Mouse (Mus musculus): ENCODE measurements around the gene Mdp1. TPM values are rescaled to one million over a fixed set of nuclear protein-coding genes. Genes with fewer than 3 reads are reported as not detected.

The Mdp1 gene
- total RNA-seq, 4 experiments from 2014 or later = 18.0 to 23.1 (median 20.7) TPM

GRCm38 (mm10) chr14:55643060-55643907 lies 17.0 kb downstream of the Mdp1 start, which contains the start of gene Tm9sf1:
TSS of gene Tm9sf1 (minus strand) at chr14:55643806.
- DNase-seq (ENCODE audit: low spot score in 2 of 2) = peak; percentile 76 to 79

GRCm38 (mm10) chr14:55642679-55643059 lies 17.6 kb downstream of the Mdp1 start:
- no peak for DNase-seq (ENCODE audit: low spot score in 2 of 2)

GRCm38 (mm10) chr14:55641291-55641690 lies 19.0 kb downstream of the Mdp1 start:
- no peak for DNase-seq (ENCODE audit: low spot score in 2 of 2)

GRCm38 (mm10) chr14:55640816-55641215 lies 19.5 kb downstream of the Mdp1 start:
- DNase-seq (ENCODE audit: low spot score in 2 of 2) = no peak

GRCm38 (mm10) chr14:55637795-55638194 lies 22.5 kb downstream of the Mdp1 start, which contains the start of gene Gm49378:
TSS of gene Gm49378 (minus strand) at chr14:55637895.
- DNase-seq (ENCODE audit: low spot score in 2 of 2) = no peak

GRCm38 (mm10) chr14:55635523-55636007 lies 24.7 kb downstream of the Mdp1 start, which contains the start of gene Ipo4:
TSS of gene Ipo4 (minus strand) at chr14:55635957.
- peak; percentile 65 to 69 for DNase-seq (ENCODE audit: low spot score in 2 of 2)

GRCm38 (mm10) chr14:55634874-55635522 lies 25.3 kb downstream of the Mdp1 start:
- DNase-seq (ENCODE audit: low spot score in 2 of 2) = peak in 1 of 2 experiments; percentile 20

- peak; percentile 26 to 43 for DNase-seq (ENCODE audit: low spot score in 2 of 2)
Observed at GRCm38 (mm10) chr14:55629312-55629711, 31.0 kb downstream of the Mdp1 start.

- no peak for DNase-seq (ENCODE audit: low spot score in 2 of 2)
Observed at GRCm38 (mm10) chr14:55628077-55628827, 32.1 kb downstream of the Mdp1 start.

- DNase-seq (ENCODE audit: low spot score in 2 of 2) = no peak
Observed at GRCm38 (mm10) chr14:55618486-55619195, 41.7 kb downstream of the Mdp1 start.

- no peak for DNase-seq (ENCODE audit: low spot score in 2 of 2)
Observed at GRCm38 (mm10) chr14:55617822-55618221, 42.5 kb downstream of the Mdp1 start, which contains the start of gene Rec8. TSS of gene Rec8 (plus strand) at chr14:55618037.

GRCm38 (mm10) chr14:55616844-55617243 lies 43.5 kb downstream of the Mdp1 start:
- DNase-seq (ENCODE audit: low spot score in 2 of 2) = no peak

GRCm38 (mm10) chr14:55615876-55616275 lies 44.4 kb downstream of the Mdp1 start:
- DNase-seq (ENCODE audit: low spot score in 2 of 2) = no peak

GRCm38 (mm10) chr14:55614565-55615178 lies 45.6 kb downstream of the Mdp1 start:
- no peak for DNase-seq (ENCODE audit: low spot score in 2 of 2)

GRCm38 (mm10) chr14:55613346-55613745 lies 47.0 kb downstream of the Mdp1 start:
- DNase-seq (ENCODE audit: low spot score in 2 of 2) = no peak

GRCm38 (mm10) chr14:55608339-55608738 lies 52.0 kb downstream of the Mdp1 start:
- DNase-seq (ENCODE audit: low spot score in 2 of 2) = no peak
